Mouse (Mus musculus): ENCODE data around the gene Gm609. TPM values are rescaled to one million over a fixed set of nuclear protein-coding genes. Genes with fewer than 3 reads are reported as not detected.

Gene Gm609
- polyA plus RNA-seq, 1 experiment = 0.31 TPM

DNA sequence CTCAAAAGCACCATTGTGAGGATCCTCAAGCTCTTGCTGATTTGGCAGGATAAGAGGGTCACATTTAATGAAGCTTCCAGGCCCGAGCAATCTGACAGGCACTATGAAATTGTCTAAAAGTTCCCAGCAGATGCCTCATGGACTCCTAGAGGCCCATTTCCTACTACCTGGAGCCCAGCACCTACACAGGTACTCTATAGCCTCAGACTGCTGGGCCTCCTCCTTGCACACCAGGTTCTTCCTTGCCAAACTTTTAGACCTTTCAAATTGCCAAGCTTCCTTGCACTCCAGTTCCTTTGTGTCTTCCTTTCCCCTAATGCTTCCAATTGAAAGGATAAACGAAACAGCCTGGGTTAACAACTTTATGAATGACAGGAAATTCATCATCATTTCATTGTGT lies 89.8 kb downstream of the Gm609 start:
- no peak overlapping the region for H3K4me3 ChIP-seq (ENCODE audit: low read depth, low read length)
- no peaks in the 10 kb centered on the region for H3K4me1 ChIP-seq (ENCODE audit: control insufficient read depth, insufficient read depth, low read length)
- TF ChIP-seq EP300 (IDR thresholded peaks at IDR 0.05; ENCODE audit: insufficient read depth, low read depth, low read length) (no peak), POLR2A (IDR thresholded peaks at IDR 0.05; ENCODE audit: insufficient read depth, low read length) (no peak), CTCF (IDR thresholded peaks at IDR 0.05; ENCODE audit: low read depth, low read length) (no peak)
- H3K9me3 ChIP-seq (replicated peaks; ENCODE audit: control insufficient read depth, insufficient read depth, low read length, poor library complexity, severe bottlenecking) = no peaks in the 10 kb centered on the region
- H3K27me3 ChIP-seq (ENCODE audit: control insufficient read depth, insufficient read depth, low read length, poor library complexity, severe bottlenecking) = no peaks in the 10 kb centered on the region
- H3K36me3 ChIP-seq (ENCODE audit: control insufficient read depth, insufficient read depth, low read length, poor library complexity, severe bottlenecking) = no peaks in the 10 kb centered on the region
- no peak overlapping the region for H3K27ac ChIP-seq (ENCODE audit: insufficient read depth, low read length)
- H3K9ac ChIP-seq (ENCODE audit: low read depth, poor library complexity, severe bottlenecking) = no peak overlapping the region

DNA sequence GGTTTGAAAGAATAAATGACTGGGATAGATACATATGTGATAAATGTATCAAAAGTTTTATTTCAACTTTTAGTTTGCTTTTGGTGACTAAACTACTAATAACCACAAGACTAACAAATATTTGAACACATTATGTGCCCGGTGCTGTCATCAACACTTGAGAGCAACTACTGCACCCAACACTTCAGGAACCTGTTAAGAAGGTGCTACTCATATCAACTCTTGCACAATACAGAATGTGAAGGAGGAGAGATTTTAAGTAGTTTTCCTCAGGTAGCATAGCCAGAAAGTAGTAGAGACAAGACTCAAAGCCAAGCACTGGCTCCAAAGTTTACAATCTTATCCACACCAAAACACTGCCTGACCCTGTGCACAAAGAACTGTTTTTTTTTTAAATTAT lies 90.7 kb downstream of the Gm609 start:
- TF ChIP-seq EP300 (IDR thresholded peaks at IDR 0.05; ENCODE audit: insufficient read depth, low read depth, low read length) (no peak), POLR2A (IDR thresholded peaks at IDR 0.05; ENCODE audit: insufficient read depth, low read length) (no peak), CTCF (IDR thresholded peaks at IDR 0.05; ENCODE audit: low read depth, low read length) (no peak)
- Histone ChIP-seq H3K4me1 (ENCODE audit: control insufficient read depth, insufficient read depth, low read length) (no peaks in the 10 kb centered on the region), H3K9ac (ENCODE audit: low read depth, poor library complexity, severe bottlenecking) (no peak overlapping the region), H3K27me3 (ENCODE audit: control insufficient read depth, insufficient read depth, low read length, poor library complexity, severe bottlenecking) (no peaks in the 10 kb centered on the region), H3K4me3 (ENCODE audit: low read depth, low read length) (no peak overlapping the region), H3K9me3 (replicated peaks; ENCODE audit: control insufficient read depth, insufficient read depth, low read length, poor library complexity, severe bottlenecking) (no peaks in the 10 kb centered on the region), H3K36me3 (ENCODE audit: control insufficient read depth, insufficient read depth, low read length, poor library complexity, severe bottlenecking) (no peaks in the 10 kb centered on the region), H3K27ac (ENCODE audit: insufficient read depth, low read length) (no peak overlapping the region)

DNA sequence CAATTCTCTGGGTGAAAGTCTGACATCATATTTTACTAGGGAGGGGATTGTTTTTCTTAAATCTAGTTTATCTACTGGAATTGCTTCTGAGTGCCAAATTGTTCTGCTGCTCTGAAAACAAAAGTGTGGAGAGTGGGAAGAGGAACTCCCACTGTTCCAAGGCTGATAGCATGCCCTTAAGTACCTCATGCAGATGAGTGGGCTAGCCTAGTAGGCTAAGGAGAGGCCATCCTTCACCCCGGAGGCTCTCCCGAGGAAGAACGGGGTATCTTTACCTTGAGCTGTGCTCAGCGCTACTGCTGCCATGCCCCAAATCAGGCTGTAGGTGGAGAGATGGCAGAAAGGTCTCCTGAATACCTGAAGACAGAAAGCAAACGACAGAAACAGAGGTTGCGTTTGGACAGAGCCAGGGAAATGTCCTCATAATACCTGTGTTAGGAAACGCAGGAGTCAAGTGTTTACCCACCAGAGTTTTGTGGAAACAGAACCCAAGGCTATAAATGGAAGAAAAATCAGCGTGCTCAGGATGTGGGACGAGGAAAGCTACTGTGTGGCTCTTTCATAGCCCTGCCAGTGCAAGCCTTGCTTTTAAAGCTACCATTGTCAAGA lies 92.7 kb downstream of the Gm609 start:
- H3K27ac ChIP-seq (ENCODE audit: insufficient read depth, low read length) = no peak overlapping the region
- no peak overlapping the region for H3K4me3 ChIP-seq (ENCODE audit: low read depth, low read length)
- TF ChIP-seq EP300 (IDR thresholded peaks at IDR 0.05; ENCODE audit: insufficient read depth, low read depth, low read length) = no peak
- TF ChIP-seq POLR2A (IDR thresholded peaks at IDR 0.05; ENCODE audit: insufficient read depth, low read length) = no peak
- no peak for TF ChIP-seq CTCF (IDR thresholded peaks at IDR 0.05; ENCODE audit: low read depth, low read length)

DNA sequence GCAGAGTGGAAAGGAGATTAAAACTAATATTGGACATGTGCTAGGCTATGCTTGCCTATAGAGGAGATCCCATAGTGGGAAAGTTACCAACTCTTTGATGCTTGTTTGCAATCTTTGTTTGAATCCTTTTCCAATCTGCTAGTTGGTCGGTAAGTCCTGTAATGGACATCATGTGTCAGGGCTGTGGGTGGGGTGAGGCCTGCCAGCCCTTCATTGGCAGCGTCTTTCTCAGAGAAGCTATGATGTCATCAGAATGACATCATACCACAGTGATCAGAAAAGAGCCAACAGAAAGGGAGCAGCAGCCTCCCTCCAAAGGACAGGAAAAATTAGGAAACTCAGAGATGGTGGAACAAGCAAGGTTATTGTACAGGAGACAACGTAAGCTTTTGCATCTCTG lies 93.4 kb downstream of the Gm609 start:
- Histone ChIP-seq H3K4me1 (ENCODE audit: control insufficient read depth, insufficient read depth, low read length) (no peaks in the 10 kb centered on the region), H3K9ac (ENCODE audit: low read depth, poor library complexity, severe bottlenecking) (no peak overlapping the region), H3K9me3 (replicated peaks; ENCODE audit: control insufficient read depth, insufficient read depth, low read length, poor library complexity, severe bottlenecking) (no peaks in the 10 kb centered on the region)

More for the DNA sequence above, 92.7 kb downstream of the Gm609 start:
- Histone ChIP-seq H3K9me3 (replicated peaks; ENCODE audit: control insufficient read depth, insufficient read depth, low read length, poor library complexity, severe bottlenecking) (no peaks in the 10 kb centered on the region), H3K36me3 (ENCODE audit: control insufficient read depth, insufficient read depth, low read length, poor library complexity, severe bottlenecking) (no peaks in the 10 kb centered on the region), H3K9ac (ENCODE audit: low read depth, poor library complexity, severe bottlenecking) (no peak overlapping the region), H3K27me3 (ENCODE audit: control insufficient read depth, insufficient read depth, low read length, poor library complexity, severe bottlenecking) (no peaks in the 10 kb centered on the region), H3K4me1 (ENCODE audit: control insufficient read depth, insufficient read depth, low read length) (no peaks in the 10 kb centered on the region)

DNA sequence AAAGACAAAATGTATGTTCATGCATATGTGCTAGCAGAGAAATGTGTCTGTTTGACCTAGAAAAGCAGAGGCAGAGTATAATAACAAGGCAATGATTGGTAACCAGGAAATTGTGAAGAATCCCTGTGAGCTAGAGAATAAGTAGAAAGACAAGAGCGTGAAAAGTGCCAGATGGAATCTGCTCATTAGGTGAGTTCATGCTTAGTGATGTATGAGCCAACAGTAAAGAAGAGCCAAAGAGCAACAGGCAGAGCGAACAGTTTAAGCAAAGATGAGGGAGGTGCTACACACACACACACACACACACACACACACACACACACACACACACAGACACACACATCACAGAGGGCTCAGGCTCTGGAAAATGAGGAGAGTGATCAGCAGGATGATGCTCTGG lies 95.3 kb downstream of the Gm609 start:
- no peak overlapping the region for H3K9ac ChIP-seq (ENCODE audit: low read depth, poor library complexity, severe bottlenecking)

More for the DNA sequence above, 93.4 kb downstream of the Gm609 start:
- H3K27me3 ChIP-seq (ENCODE audit: control insufficient read depth, insufficient read depth, low read length, poor library complexity, severe bottlenecking) = no peaks in the 10 kb centered on the region
- TF ChIP-seq EP300 (IDR thresholded peaks at IDR 0.05; ENCODE audit: insufficient read depth, low read depth, low read length) = no peak
- no peak for TF ChIP-seq POLR2A (IDR thresholded peaks at IDR 0.05; ENCODE audit: insufficient read depth, low read length)
- H3K36me3 ChIP-seq (ENCODE audit: control insufficient read depth, insufficient read depth, low read length, poor library complexity, severe bottlenecking) = no peaks in the 10 kb centered on the region
- no peak overlapping the region for H3K27ac ChIP-seq (ENCODE audit: insufficient read depth, low read length)
- H3K4me3 ChIP-seq (ENCODE audit: low read depth, low read length) = no peak overlapping the region

DNA sequence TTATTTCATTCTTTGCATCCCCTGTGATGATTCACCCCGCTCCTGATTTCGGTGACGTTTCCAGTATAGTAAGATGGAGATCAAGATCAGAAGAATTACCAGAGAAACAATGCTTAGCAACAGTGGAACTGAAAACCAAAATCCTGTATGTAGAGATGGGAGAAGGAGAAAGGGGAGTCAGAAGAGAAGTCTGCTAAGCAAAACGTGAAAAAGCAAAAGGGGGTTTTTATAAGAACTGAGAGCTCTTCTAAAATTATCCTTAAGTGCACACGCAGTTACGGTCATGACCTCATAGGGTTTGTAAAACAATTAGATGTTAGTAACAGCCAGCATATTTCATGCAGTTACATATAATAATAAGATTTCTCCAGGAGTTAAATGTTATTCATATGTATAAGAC lies 100.5 kb downstream of the Gm609 start:
- no peak for TF ChIP-seq EP300 (IDR thresholded peaks at IDR 0.05; ENCODE audit: insufficient read depth, low read depth, low read length)
- no peak for TF ChIP-seq CTCF (IDR thresholded peaks at IDR 0.05; ENCODE audit: low read depth, low read length)
- no peak for TF ChIP-seq POLR2A (IDR thresholded peaks at IDR 0.05; ENCODE audit: insufficient read depth, low read length)
- no peaks in the 10 kb centered on the region for H3K9me3 ChIP-seq (replicated peaks; ENCODE audit: control insufficient read depth, insufficient read depth, low read length, poor library complexity, severe bottlenecking)
- H3K4me1 ChIP-seq (ENCODE audit: control insufficient read depth, insufficient read depth, low read length) = no peaks in the 10 kb centered on the region
- no peak overlapping the region for H3K27ac ChIP-seq (ENCODE audit: insufficient read depth, low read length)
- H3K36me3 ChIP-seq (ENCODE audit: control insufficient read depth, insufficient read depth, low read length, poor library complexity, severe bottlenecking) = no peaks in the 10 kb centered on the region
- H3K4me3 ChIP-seq (ENCODE audit: low read depth, low read length) = no peak overlapping the region
- no peaks in the 10 kb centered on the region for H3K27me3 ChIP-seq (ENCODE audit: control insufficient read depth, insufficient read depth, low read length, poor library complexity, severe bottlenecking)
- no peak overlapping the region for H3K9ac ChIP-seq (ENCODE audit: low read depth, poor library complexity, severe bottlenecking)

More for the DNA sequence above, 95.3 kb downstream of the Gm609 start:
- no peak for TF ChIP-seq POLR2A (IDR thresholded peaks at IDR 0.05; ENCODE audit: insufficient read depth, low read length)
- no peaks in the 10 kb centered on the region for H3K9me3 ChIP-seq (replicated peaks; ENCODE audit: control insufficient read depth, insufficient read depth, low read length, poor library complexity, severe bottlenecking)
- no peak overlapping the region for H3K4me3 ChIP-seq (ENCODE audit: low read depth, low read length)
- H3K27me3 ChIP-seq (ENCODE audit: control insufficient read depth, insufficient read depth, low read length, poor library complexity, severe bottlenecking) = no peaks in the 10 kb centered on the region
- H3K27ac ChIP-seq (ENCODE audit: insufficient read depth, low read length) = no peak overlapping the region
- H3K36me3 ChIP-seq (ENCODE audit: control insufficient read depth, insufficient read depth, low read length, poor library complexity, severe bottlenecking) = no peaks in the 10 kb centered on the region
- no peaks in the 10 kb centered on the region for H3K4me1 ChIP-seq (ENCODE audit: control insufficient read depth, insufficient read depth, low read length)
